Mouse (Mus musculus) limb, embryonic 11.5 days (tissue): ENCODE data around the gene Slc37a1. TPM values are rescaled to one million over a fixed set of nuclear protein-coding genes. Genes with fewer than 3 reads are reported as not detected.

Experiments
- ATAC-seq: fragments of 200-750 bp; cut with Nextera tagmentation; 2 replicates; pipeline ENCODE4 v1.8.0; 2017; ENCODE audit warnings: low read depth; ENCODE audit not compliant: insufficient number of reproducible peaks, low FRiP score, low TSS enrichment
- DNase-seq: peaks from one replicate; pipeline ENCODE4 v3.0.0-alpha.2; 2015; ENCODE audit warnings: low spot score
- H3K27ac ChIP-seq: fragments of 300-500 bp; sonication (generic); replicated peaks from 2 replicates; pipeline ENCODE4 v1.5.1; 2014; ENCODE audit warnings: low read depth, mild to moderate bottlenecking, low read length
- H3K27me3 ChIP-seq: fragments of 300-500 bp; sonication (generic); 2 replicates; pipeline ENCODE4 v1.6.1; 2014; ENCODE audit warnings: mild to moderate bottlenecking, low read length, mixed read lengths; ENCODE audit not compliant: control insufficient read depth, insufficient read depth
- H3K36me3 ChIP-seq: fragments of 300-500 bp; sonication (generic); 2 replicates; pipeline ENCODE4 v1.6.1; 2014; ENCODE audit warnings: mild to moderate bottlenecking, low read length, moderate library complexity, mixed read lengths; ENCODE audit not compliant: control insufficient read depth, insufficient read depth
- H3K4me1 ChIP-seq: fragments of 300-500 bp; sonication (generic); 2 replicates; pipeline ENCODE4 v1.6.1; 2014; ENCODE audit warnings: low read length, mixed read lengths; ENCODE audit not compliant: control insufficient read depth, insufficient read depth
- H3K4me2 ChIP-seq: fragments of 300-500 bp; sonication (generic); 2 replicates; pipeline ENCODE4 v1.6.1; 2014; ENCODE audit warnings: low read depth, mild to moderate bottlenecking, moderate library complexity; ENCODE audit not compliant: severe bottlenecking
- H3K4me3 ChIP-seq: fragments of 300-500 bp; sonication (generic); 2 replicates; pipeline ENCODE4 v1.5.1; 2014; ENCODE audit warnings: low read depth, low read length
- H3K9ac ChIP-seq: fragments of 300-500 bp; sonication (generic); 2 replicates; pipeline ENCODE4 v1.6.1; 2014; ENCODE audit warnings: mild to moderate bottlenecking, low read length
- H3K9me3 ChIP-seq: fragments of 300-500 bp; sonication (generic); 2 replicates; pipeline ENCODE4 v1.6.1; 2016; ENCODE audit warnings: low read length; ENCODE audit not compliant: control insufficient read depth
- WGBS: fragments of 180-500 bp; shearing (Covaris S2); extraction: QIAGEN DNeasy Blood & Tissue Kit; methylation state at CpG from one replicate; pipeline ENCODE4 v1.1.7; 2014; 5-methylcytosine and 5-hydroxymethylcytosine counted together
- polyA plus RNA-seq: library from polyadenylated mRNA; unstranded; fragments of >200 nt; fragmentation: Nextera tagmentation; extraction: Ambion mirVana; gene quantifications from 2 replicates; pipeline ENCODE4 v1.2.1, GENCODE M21; 2014

The Slc37a1 gene
- polyA plus RNA-seq, 1 experiment from 2014 or later: 1.7 TPM

DNA sequence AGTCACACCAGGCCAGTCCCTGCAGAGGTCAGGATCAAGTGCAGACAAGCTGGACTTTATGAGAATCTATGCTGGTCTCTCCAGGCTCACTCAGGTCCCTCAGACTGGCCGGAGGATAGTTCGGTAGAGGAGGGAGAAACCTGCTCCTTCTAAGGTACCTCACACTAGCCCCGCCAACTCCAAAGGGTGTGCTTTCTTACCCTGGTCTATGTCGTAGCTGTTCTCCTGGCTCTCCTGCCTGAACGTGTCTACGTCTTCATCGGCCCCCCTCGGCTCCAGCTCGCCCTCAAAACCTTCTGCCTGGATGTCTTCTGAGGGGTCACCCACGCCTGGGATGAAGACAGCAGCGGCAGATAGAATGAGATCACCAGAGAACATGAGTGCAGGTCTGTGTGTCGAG lies 28.7 kb upstream of the Slc37a1 start:
- no peak for ATAC-seq
- Histone ChIP-seq H3K27ac (no peak overlapping the region), H3K9me3 (no peaks in the 10 kb centered on the region), H3K4me3 (no peak overlapping the region), H3K4me2 (no peak overlapping the region), H3K9ac (no peak overlapping the region), H3K4me1 (no peaks in the 10 kb centered on the region), H3K36me3 (no peaks in the 10 kb centered on the region), H3K27me3 (no peaks in the 10 kb centered on the region)
- DNase-seq: no peak
- 91% methylated on average over 12 of the region's 12 CpGs for WGBS

DNA sequence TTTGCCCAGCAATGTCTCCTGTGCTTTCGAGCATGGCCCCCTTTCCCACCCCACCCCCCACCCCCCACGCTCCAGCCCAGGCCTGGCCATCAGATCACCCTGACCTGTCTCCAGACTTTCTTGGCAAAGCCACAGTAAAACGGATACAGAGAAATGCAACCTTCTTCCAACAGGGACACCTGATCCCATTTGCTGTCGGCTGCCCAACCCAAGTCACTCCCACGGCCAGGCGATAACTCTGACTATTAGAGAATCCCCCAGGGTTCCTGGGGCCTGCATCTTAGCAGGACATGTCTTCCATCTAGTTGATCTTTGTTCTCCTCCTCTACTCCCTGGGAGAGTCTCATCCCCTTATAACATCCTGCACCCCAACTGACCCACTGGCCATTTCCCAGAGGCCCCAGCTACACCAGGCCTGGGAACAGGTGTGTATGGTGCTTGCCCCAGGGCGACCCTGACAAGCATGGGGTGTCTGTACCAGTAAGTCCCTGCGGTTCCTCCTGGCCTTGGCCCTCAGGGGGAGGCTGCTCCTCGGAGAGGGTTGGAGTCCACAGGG lies 28.2 kb upstream of the Slc37a1 start:
- WGBS: 86% methylated on average over 9 of the region's 9 CpGs
- Histone ChIP-seq H3K4me3 (no peak overlapping the region), H3K27me3 (no peaks in the 10 kb centered on the region), H3K9me3 (no peaks in the 10 kb centered on the region), H3K36me3 (no peaks in the 10 kb centered on the region), H3K4me1 (no peaks in the 10 kb centered on the region), H3K9ac (no peak overlapping the region), H3K27ac (no peak overlapping the region), H3K4me2 (no peak overlapping the region)
- ATAC-seq (no peak; the same call in 1 of the 2 replicates), DNase-seq (no peak)

DNA sequence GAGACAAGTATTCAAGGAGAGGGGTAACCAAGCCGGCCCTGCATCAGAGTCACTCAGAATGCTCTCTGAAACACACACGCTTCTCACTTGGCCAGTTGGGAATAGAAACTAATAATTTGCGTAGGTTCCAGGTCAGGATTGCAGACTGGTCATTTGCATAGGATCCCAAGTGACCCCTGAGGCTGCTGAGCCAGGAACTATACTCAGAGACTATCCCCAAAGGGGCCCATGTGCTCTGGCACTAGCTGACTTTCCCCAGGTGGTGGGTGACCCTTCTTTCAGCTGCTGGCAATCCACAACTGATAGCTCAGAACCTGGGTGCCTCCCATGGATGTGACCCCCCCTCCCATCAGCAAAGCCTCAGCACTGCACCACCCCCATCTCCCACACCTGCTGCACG lies 27.4 kb upstream of the Slc37a1 start:
- Histone ChIP-seq H3K4me2 (no peak overlapping the region), H3K4me1 (no peaks in the 10 kb centered on the region), H3K27me3 (no peaks in the 10 kb centered on the region), H3K36me3 (no peaks in the 10 kb centered on the region), H3K9me3 (no peaks in the 10 kb centered on the region), H3K27ac (no peak overlapping the region), H3K4me3 (no peak overlapping the region), H3K9ac (no peak overlapping the region)
- DNase-seq: no peak
- ATAC-seq: no peak
- WGBS: 79% methylated on average over 4 of the region's 4 CpGs

DNA sequence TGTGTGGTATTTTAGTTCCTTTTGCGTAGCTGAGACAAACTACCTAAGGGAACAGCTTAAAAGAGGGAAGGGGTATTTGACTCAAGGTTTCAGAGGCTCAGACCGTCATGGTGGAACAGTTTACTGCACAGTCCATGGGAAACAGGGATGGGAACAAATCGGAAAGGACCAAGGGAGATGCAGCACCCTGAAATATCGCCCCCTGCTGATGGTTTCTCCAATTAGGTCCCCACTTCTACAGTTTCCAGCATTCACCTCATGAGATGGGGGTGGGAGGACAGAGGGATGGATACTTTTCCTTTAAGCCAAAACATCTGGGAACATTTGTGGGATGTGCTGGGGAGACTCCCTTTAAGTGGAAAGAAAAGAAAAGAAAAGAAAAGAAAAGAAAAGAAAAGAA lies 26.8 kb upstream of the Slc37a1 start:
- ATAC-seq (no peak), DNase-seq (no peak)
- Histone ChIP-seq H3K36me3 (no peaks in the 10 kb centered on the region), H3K4me2 (no peak overlapping the region), H3K4me1 (0 out of 2 replicates have a peak, but pooled peaks cover 1% of the 10 kb centered on the region), H3K27ac (no peak overlapping the region), H3K9me3 (no peaks in the 10 kb centered on the region), H3K9ac (no peak overlapping the region), H3K27me3 (no peaks in the 10 kb centered on the region), H3K4me3 (no peak overlapping the region)
- WGBS: 75% methylated on average over 4 of the region's 4 CpGs

- no peaks in the 10 kb centered on the region for H3K27me3 ChIP-seq
- WGBS: 75% methylated on average over 7 of the region's 7 CpGs
- ATAC-seq (no peak), DNase-seq (no peak)
- no peak overlapping the region for H3K4me3 ChIP-seq
- H3K27ac ChIP-seq: no peak overlapping the region
- no peaks in the 10 kb centered on the region for H3K36me3 ChIP-seq
- H3K4me1 ChIP-seq: 0 out of 2 replicates have a peak, but pooled peaks cover 4% of the 10 kb centered on the region
- no peak overlapping the region for H3K4me2 ChIP-seq
- H3K9ac ChIP-seq: no peak overlapping the region
- H3K9me3 ChIP-seq: no peaks in the 10 kb centered on the region
Observed at GRCm38 (mm10) chr17:31260430-31260829, 26.2 kb upstream of the Slc37a1 start.

- H3K9me3 ChIP-seq: no peaks in the 10 kb centered on the region
- H3K36me3 ChIP-seq: no peaks in the 10 kb centered on the region
- H3K4me3 ChIP-seq: no peak overlapping the region
- no peak for ATAC-seq
- 0 out of 2 replicates have a peak, but pooled peaks cover 4% of the 10 kb centered on the region for H3K4me1 ChIP-seq
- 81% methylated on average over 6 of the region's 6 CpGs for WGBS
- H3K4me2 ChIP-seq: no peak overlapping the region
- DNase-seq: no peak
- no peak overlapping the region for H3K27ac ChIP-seq
- H3K9ac ChIP-seq: no peak overlapping the region
- no peaks in the 10 kb centered on the region for H3K27me3 ChIP-seq
Observed at GRCm38 (mm10) chr17:31261352-31261751, 25.2 kb upstream of the Slc37a1 start.

- H3K36me3 ChIP-seq: no peaks in the 10 kb centered on the region
- 0 out of 2 replicates have a peak, but pooled peaks cover 4% of the 10 kb centered on the region for H3K4me1 ChIP-seq
- H3K9ac ChIP-seq: no peak overlapping the region
- no peak overlapping the region for H3K4me2 ChIP-seq
- H3K4me3 ChIP-seq: no peak overlapping the region
- DNase-seq: no peak
- no peaks in the 10 kb centered on the region for H3K9me3 ChIP-seq
- H3K27ac ChIP-seq: no peak overlapping the region
- ATAC-seq: no peak
- 83% methylated on average over 5 of the region's 5 CpGs for WGBS
- no peaks in the 10 kb centered on the region for H3K27me3 ChIP-seq
Observed at GRCm38 (mm10) chr17:31262715-31263114, 23.9 kb upstream of the Slc37a1 start.

GRCm38 (mm10) chr17:31263770-31264169 lies 22.8 kb upstream of the Slc37a1 start:
- Histone ChIP-seq H3K4me2 (no peak overlapping the region), H3K9ac (no peak overlapping the region), H3K27ac (no peak overlapping the region), H3K4me1 (0 out of 2 replicates have a peak, but pooled peaks cover 4% of the 10 kb centered on the region), H3K9me3 (no peaks in the 10 kb centered on the region), H3K36me3 (no peaks in the 10 kb centered on the region), H3K4me3 (no peak overlapping the region), H3K27me3 (no peaks in the 10 kb centered on the region)
- WGBS: 94% methylated on average over 5 of the region's 5 CpGs
- ATAC-seq: no peak
- no peak for DNase-seq

DNA sequence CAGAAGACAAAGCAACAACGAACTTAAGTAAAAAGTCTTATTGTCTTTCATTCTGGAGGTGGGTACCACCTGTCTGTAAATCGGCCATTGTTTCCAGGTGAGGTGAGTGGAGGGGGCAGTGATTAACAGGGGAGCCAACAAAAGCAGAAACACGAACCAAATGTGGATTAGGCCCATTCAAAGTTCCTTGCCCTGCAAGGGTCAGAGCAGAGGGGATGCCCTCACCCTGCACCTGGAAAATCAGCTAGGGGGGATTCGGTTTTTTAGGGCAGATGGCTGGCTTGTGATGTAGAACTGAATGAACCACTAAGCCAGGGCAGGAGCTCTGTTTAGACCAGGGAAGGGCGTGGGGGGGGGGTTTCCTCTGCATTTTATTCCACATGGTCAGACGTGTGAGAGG lies 22.2 kb upstream of the Slc37a1 start:
- no peak for DNase-seq
- Histone ChIP-seq H3K4me1 (0 out of 2 replicates have a peak, but pooled peaks cover 4% of the 10 kb centered on the region), H3K27ac (no peak overlapping the region), H3K4me2 (no peak overlapping the region), H3K4me3 (no peak overlapping the region), H3K9ac (no peak overlapping the region), H3K27me3 (no peaks in the 10 kb centered on the region), H3K9me3 (no peaks in the 10 kb centered on the region), H3K36me3 (no peaks in the 10 kb centered on the region)
- ATAC-seq: no peak
- 60% methylated on average over 6 of the region's 6 CpGs for WGBS
